Mouse (Mus musculus) neural tube, embryonic 14.5 days (tissue): ENCODE measurements around the gene Abcc12. TPM values are rescaled to one million over a fixed set of nuclear protein-coding genes. Genes with fewer than 3 reads are reported as not detected.
A peak's percentile ranks its signal among the peaks of the same experiment; 100 is the strongest.

Source experiments
- ATAC-seq: fragments of 200-750 bp; cut with Nextera tagmentation; 2 replicates; pipeline ENCODE4 v1.8.0; 2017; ENCODE audit warnings: low read depth, mild to moderate bottlenecking, moderate TSS enrichment, moderate library complexity
- H3K27ac ChIP-seq: fragments of 300-500 bp; sonication (generic); 2 replicates; pipeline ENCODE4 v1.5.1; 2014; ENCODE audit warnings: low read depth, mild to moderate bottlenecking, control low read depth, low read length, moderate library complexity, mixed read lengths
- H3K27me3 ChIP-seq: fragments of 300-500 bp; sonication (generic); 2 replicates; pipeline ENCODE4 v1.6.1; 2014; ENCODE audit warnings: low read length; ENCODE audit not compliant: control insufficient read depth, insufficient read depth
- H3K36me3 ChIP-seq: fragments of 300-500 bp; sonication (generic); 2 replicates; pipeline ENCODE4 v1.6.1; 2014; ENCODE audit warnings: low read length, mixed read lengths; ENCODE audit not compliant: control insufficient read depth, insufficient read depth
- H3K4me1 ChIP-seq: fragments of 300-500 bp; sonication (generic); 2 replicates; pipeline ENCODE4 v1.6.1; 2014; ENCODE audit warnings: low read length; ENCODE audit not compliant: control insufficient read depth, insufficient read depth
- H3K4me2 ChIP-seq: fragments of 300-500 bp; sonication (generic); 2 replicates; pipeline ENCODE4 v1.6.1; 2014; ENCODE audit warnings: mild to moderate bottlenecking, low read depth, low read length, control low read depth
- H3K4me3 ChIP-seq: fragments of 300-500 bp; sonication (generic); 2 replicates; pipeline ENCODE4 v1.5.1; 2014; ENCODE audit warnings: low read depth, low read length, control low read depth, mixed read lengths
- H3K9ac ChIP-seq: fragments of 300-500 bp; sonication (generic); replicated peaks from 2 replicates; pipeline ENCODE4 v1.6.1; 2014; ENCODE audit warnings: low read depth, mild to moderate bottlenecking, control low read depth, low read length, mixed read lengths
- H3K9me3 ChIP-seq: fragments of 300-500 bp; sonication (generic); 2 replicates; pipeline ENCODE4 v1.6.1; 2016; ENCODE audit warnings: low read length; ENCODE audit not compliant: control insufficient read depth
- WGBS: fragments of 180-500 bp; shearing (Covaris S2); extraction: QIAGEN DNeasy Blood & Tissue Kit; methylation state at CpG from one replicate; pipeline ENCODE4 v1.1.7; 2014; 5-methylcytosine and 5-hydroxymethylcytosine counted together
- polyA plus RNA-seq: library from polyadenylated mRNA; unstranded; fragments of >200 nt; fragmentation: Nextera tagmentation; extraction: Ambion mirVana; gene quantifications from 2 replicates; pipeline ENCODE4 v1.2.1, GENCODE M21; 2014

Abcc12 gene
- polyA plus RNA-seq, 1 experiment from 2014 or later = 0.17 TPM

DNA sequence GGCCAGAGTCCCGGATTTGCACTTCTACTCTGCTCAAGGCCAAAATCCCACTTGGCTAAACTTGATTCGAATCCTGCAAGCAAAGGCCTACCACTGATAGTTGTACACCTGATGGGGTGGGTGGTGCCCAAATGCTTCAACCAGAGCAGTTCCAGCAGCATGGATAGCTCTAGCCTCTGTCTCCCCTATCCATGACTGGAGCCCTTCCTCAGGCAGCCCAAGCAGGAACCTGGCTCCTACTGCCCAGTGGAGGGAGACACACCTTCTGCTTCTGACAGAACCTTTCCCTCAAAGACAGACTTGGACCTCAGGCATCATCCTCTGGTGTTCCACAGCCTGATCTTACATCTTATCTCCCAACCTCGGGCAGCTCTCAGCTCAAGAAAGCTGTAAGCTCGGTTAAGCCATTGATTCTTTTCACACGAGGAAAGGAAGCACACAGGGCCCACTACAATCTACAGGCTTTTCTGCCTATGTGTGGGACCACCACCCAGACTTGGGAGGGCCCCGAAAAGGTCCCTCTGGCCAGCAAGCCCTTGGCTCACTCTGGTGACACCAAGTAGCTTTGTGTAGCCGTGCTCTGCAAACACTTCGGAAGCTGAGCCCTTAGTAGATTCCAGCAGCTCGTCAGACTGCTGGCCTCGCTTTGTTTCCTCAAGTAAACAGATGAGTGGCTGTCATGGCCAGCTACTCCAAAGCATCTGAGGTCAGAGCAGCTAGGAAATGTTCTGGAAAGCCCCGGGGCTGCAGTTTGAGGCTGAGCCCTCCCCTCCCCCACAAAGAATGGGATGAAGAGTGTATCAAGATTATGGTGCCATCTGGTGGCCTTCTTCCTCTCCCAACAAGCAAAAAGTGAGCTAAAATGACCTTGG is 44.5 kb downstream of the Abcc12 start:
- no peaks in the 10 kb centered on the region for H3K27me3 ChIP-seq
- 0 out of 2 replicates have a peak overlapping the region, but pooled peaks have one; percentile 25 for H3K27ac ChIP-seq
- WGBS = 57% methylated on average over 11 of the region's 11 CpGs
- H3K4me3 ChIP-seq = no peak overlapping the region
- H3K9ac ChIP-seq = no peak overlapping the region
- no peaks in the 10 kb centered on the region for H3K36me3 ChIP-seq
- 0 out of 2 replicates have a peak, but pooled peaks cover 3% of the 10 kb centered on the region for H3K4me1 ChIP-seq
- peak; percentile 73 for ATAC-seq
- no peaks in the 10 kb centered on the region for H3K9me3 ChIP-seq
- no peak overlapping the region for H3K4me2 ChIP-seq

DNA sequence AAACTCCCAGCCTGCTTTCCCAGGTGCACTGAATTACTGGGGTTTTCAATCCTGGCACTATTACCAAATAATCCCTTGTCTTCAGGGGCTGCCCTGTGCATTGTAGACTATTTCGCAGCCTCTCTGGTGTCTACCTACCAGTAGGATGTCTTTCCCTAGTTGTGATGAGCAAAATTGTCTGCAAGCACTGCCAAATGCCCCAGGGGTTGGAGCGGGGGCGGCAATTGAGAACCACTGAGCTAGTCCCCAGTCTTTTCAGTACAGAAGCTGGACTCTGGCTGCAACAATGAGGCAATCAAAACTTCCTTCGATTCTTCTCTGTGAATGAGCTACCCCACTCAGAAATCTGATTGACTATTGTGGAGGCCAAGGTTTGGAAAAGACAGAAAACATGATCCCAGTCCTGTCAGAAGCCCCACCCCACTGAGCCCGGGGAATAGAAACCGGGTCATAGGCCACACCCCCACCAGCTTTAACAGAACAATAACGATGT is 45.4 kb downstream of the Abcc12 start:
- no peak for ATAC-seq
- Histone ChIP-seq H3K27ac (no peak overlapping the region), H3K36me3 (no peaks in the 10 kb centered on the region), H3K9me3 (no peaks in the 10 kb centered on the region), H3K4me3 (no peak overlapping the region), H3K4me2 (no peak overlapping the region), H3K4me1 (0 out of 2 replicates have a peak, but pooled peaks cover 3% of the 10 kb centered on the region), H3K9ac (no peak overlapping the region), H3K27me3 (no peaks in the 10 kb centered on the region)
- 65% methylated on average over 7 of the region's 7 CpGs for WGBS

DNA sequence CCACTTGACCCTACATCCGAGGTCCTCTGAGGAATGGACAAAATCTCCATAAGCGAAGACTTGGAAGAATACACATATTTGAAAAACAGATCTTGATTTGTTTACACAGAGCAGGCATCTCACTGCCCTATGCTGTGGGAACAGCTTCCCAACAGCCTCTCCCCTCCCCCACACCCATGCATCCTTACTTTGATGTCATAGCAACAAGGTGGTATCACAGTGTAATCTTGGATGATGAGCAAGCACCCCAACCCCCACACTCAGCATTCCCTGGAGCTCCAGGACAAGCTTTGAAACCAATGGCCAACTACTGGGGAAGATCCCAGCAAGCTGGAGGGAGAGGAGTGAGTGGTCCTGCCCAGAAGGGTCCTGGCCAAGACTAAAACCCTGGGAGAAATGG is 50.8 kb downstream of the Abcc12 start:
- no peak overlapping the region for H3K9ac ChIP-seq
- H3K4me1 ChIP-seq = 0 out of 2 replicates have a peak, but pooled peaks cover 2% of the 10 kb centered on the region
- ATAC-seq = no peak
- H3K27ac ChIP-seq = no peak overlapping the region
- no peaks in the 10 kb centered on the region for H3K27me3 ChIP-seq
- no peaks in the 10 kb centered on the region for H3K36me3 ChIP-seq
- no peak overlapping the region for H3K4me2 ChIP-seq
- H3K9me3 ChIP-seq = no peaks in the 10 kb centered on the region
- 69% methylated on average over 2 of the region's 2 CpGs for WGBS
- H3K4me3 ChIP-seq = no peak overlapping the region

DNA sequence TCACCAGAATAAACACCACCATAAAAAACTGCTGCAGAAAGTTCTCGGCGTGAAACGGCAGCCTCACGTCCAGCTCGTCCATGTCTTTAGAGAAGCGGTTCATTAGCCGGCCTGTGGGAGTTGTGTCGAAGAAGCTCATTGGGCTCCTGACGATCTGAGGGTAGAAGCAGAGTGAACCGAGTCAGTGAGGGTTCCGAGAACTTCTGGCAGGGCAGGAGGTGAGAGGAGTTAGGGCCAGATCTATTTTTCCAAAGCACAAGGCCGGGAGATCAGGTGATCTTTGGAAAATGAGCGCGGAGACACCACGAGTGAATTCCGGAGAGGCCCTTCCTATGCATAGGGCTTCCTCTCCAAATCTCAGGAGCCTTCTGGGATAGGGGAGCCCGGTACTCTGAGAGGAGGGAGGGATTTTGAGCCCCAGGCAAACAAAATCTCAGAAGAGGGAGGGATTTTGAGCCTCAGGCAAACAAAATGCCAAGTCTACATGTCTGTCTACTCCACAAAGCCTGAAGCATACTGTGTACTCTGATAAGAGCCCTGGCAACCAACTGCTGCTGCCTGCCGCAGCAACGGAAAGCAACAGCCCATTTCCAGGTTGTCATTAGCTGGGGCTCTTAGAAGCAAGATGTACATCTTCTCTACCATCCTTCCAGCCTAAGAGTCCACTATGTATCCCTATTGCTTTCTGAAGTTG is 53.0 kb downstream of the Abcc12 start:
- ATAC-seq = no peak
- Histone ChIP-seq H3K27ac (no peak overlapping the region), H3K36me3 (no peaks in the 10 kb centered on the region), H3K4me3 (no peak overlapping the region), H3K9ac (no peak overlapping the region), H3K4me1 (0 out of 2 replicates have a peak, but pooled peaks cover 2% of the 10 kb centered on the region), H3K27me3 (no peaks in the 10 kb centered on the region), H3K4me2 (no peak overlapping the region), H3K9me3 (no peaks in the 10 kb centered on the region)
- 89% methylated on average over 19 of the region's 19 CpGs for WGBS

DNA sequence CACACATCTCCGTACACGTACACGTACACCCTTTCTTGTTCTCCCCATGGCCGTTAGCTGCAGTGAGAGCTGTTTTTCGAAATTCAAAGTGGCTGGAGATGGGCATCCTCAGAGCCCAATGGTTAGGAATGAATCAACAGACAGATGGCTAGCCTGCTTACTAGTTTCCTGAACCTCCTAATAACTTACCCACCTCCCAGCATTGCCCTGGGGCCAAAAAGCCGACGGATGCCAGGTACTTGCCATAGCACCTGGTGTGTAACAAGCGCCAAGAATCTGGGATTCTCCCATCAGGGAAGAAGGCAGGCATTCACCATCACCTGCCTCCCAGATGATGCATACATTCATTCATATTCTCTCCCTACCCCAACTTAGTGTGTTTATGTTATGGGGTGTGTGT is 53.7 kb downstream of the Abcc12 start:
- Histone ChIP-seq H3K9ac (no peak overlapping the region), H3K4me1 (0 out of 2 replicates have a peak, but pooled peaks cover 2% of the 10 kb centered on the region), H3K4me2 (no peak overlapping the region), H3K4me3 (no peak overlapping the region), H3K27me3 (no peaks in the 10 kb centered on the region), H3K27ac (no peak overlapping the region), H3K36me3 (no peaks in the 10 kb centered on the region), H3K9me3 (no peaks in the 10 kb centered on the region)
- ATAC-seq = no peak
- whole genome bisulfite sequencing = 95% methylated on average over 8 of the region's 8 CpGs

DNA sequence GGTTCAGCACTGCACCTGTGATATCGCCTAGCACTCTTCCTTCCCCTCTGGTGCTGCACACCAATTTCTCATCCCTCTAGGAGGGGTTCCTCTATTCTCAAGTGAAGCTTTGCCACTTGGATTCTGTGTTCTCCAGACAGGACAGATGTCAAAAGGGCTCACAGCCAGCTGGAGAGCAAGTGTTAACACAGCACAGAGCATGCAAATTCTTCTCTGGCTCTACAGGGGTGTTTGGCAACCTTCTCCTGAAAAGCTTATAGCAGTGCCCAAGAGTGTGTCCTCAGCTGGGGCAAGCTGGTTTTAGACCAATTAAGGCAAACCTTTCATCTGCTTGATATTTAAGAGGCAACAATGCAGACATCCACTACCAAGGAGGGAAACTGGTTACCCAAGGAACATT is 66.3 kb downstream of the Abcc12 start:
- Histone ChIP-seq H3K4me2 (no peak overlapping the region), H3K9ac (no peak overlapping the region), H3K27me3 (no peaks in the 10 kb centered on the region), H3K4me1 (no peaks in the 10 kb centered on the region), H3K36me3 (no peaks in the 10 kb centered on the region), H3K27ac (no peak overlapping the region), H3K9me3 (no peaks in the 10 kb centered on the region), H3K4me3 (no peak overlapping the region)
- WGBS = 95% methylated on average over 1 of the region's 1 CpGs
- ATAC-seq = no peak

DNA sequence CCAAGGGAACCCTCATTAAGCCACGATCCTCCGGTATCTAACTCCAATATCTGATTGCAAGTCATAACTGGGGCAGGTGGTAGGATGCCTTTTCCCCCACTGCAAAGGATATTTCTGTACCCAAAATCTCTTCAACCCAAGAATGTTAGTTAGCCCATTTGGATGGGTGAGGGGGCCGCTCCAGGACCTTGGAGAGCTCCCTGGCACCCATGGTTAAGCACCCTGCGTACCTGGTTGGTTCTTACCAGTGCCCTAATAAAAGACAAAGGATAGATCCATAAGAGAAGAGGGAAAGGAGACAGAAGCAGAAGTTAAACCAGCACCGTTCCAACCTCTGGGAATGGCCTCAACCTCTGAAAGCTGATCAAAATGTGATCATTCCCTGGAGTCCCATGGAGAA is 67.6 kb downstream of the Abcc12 start:
- H3K36me3 ChIP-seq = no peaks in the 10 kb centered on the region
- no peak overlapping the region for H3K4me2 ChIP-seq
- WGBS = 71% methylated on average over 5 of the region's 5 CpGs
- H3K4me1 ChIP-seq = no peaks in the 10 kb centered on the region
- no peak overlapping the region for H3K27ac ChIP-seq
- no peak overlapping the region for H3K9ac ChIP-seq
- H3K4me3 ChIP-seq = no peak overlapping the region
- ATAC-seq = no peak
- no peaks in the 10 kb centered on the region for H3K27me3 ChIP-seq
- no peaks in the 10 kb centered on the region for H3K9me3 ChIP-seq

DNA sequence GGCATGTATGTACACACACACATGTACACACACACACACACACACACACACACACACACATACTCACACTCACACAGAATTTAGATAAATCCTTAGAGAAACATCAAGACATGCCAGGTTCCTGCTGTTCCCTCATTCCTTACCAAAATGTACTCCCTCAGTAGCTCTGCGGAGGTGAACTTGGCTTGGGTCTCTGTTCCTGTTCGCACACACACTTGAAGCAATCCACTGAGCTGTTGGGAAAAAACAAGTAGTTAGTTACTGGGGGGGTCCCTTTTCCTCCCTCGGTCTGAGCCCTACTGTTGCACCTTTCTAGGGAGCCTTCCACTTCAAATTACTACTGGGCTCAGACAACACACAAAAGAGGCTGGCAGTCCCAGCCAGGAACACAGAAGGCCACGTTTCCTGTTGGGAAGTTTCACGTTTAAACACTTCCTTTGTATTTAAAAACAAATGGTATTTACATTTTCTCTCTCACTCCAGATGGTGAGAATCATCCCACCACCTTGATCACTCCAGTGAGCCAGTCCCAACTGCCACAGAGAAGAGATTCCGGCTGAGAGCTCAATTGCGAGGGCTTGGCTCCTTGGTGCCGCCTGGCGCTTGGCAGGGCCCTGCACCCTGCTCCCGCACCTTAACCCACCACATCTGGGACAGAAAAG is 68.2 kb downstream of the Abcc12 start:
- no peak for ATAC-seq
- no peaks in the 10 kb centered on the region for H3K9me3 ChIP-seq
- no peak overlapping the region for H3K27ac ChIP-seq
- WGBS = 66% methylated on average over 10 of the region's 10 CpGs
- H3K4me1 ChIP-seq = no peaks in the 10 kb centered on the region
- no peaks in the 10 kb centered on the region for H3K36me3 ChIP-seq
- no peak overlapping the region for H3K4me3 ChIP-seq
- H3K4me2 ChIP-seq = no peak overlapping the region
- H3K9ac ChIP-seq = no peak overlapping the region
- no peaks in the 10 kb centered on the region for H3K27me3 ChIP-seq
